Mouse (Mus musculus) stomach, postnatal 0 days (tissue): ENCODE data around the gene Lama5. TPM values are rescaled to one million over a fixed set of nuclear protein-coding genes. Genes with fewer than 3 reads are reported as not detected.
A peak's percentile ranks its signal among the peaks of the same experiment; 100 is the strongest.

ENCODE experiments used
- ATAC-seq: fragments of 200-750 bp; cut with Nextera tagmentation; 2 replicates; pipeline ENCODE4 v1.8.0; 2017; ENCODE audit not compliant: low FRiP score, low TSS enrichment
- DNase-seq: peaks from one replicate; pipeline ENCODE4 v3.0.0-alpha.2; 2016; ENCODE audit warnings: low spot score
- H3K27ac ChIP-seq: fragments of 300-500 bp; sonication (generic); replicated peaks from 2 replicates; pipeline ENCODE4 v1.5.1; 2014; ENCODE audit warnings: mild to moderate bottlenecking, control low read depth
- H3K27me3 ChIP-seq: fragments of 300-500 bp; sonication (generic); 2 replicates; pipeline ENCODE4 v1.6.1; 2014; ENCODE audit warnings: low read length; ENCODE audit not compliant: control insufficient read depth, insufficient read depth
- H3K36me3 ChIP-seq: fragments of 300-500 bp; sonication (generic); 2 replicates; pipeline ENCODE4 v1.6.1; 2014; ENCODE audit warnings: low read length, mixed read lengths; ENCODE audit not compliant: control insufficient read depth, insufficient read depth
- H3K4me1 ChIP-seq: fragments of 300-500 bp; sonication (generic); replicated peaks from 2 replicates; pipeline ENCODE4 v1.6.1; 2014; ENCODE audit warnings: antibody characterized with exemption; ENCODE audit not compliant: control insufficient read depth, insufficient read depth
- H3K4me2 ChIP-seq: fragments of 300-500 bp; sonication (generic); replicated peaks from 2 replicates; pipeline ENCODE4 v1.6.1; 2014; ENCODE audit warnings: low read depth, mild to moderate bottlenecking, control low read depth, moderate library complexity
- H3K4me3 ChIP-seq: fragments of 300-500 bp; sonication (generic); 2 replicates; pipeline ENCODE4 v1.5.1; 2014; ENCODE audit warnings: low read depth, low read length, control low read depth
- H3K9ac ChIP-seq: fragments of 300-500 bp; sonication (generic); 2 replicates; pipeline ENCODE4 v1.6.1; 2014; ENCODE audit warnings: mild to moderate bottlenecking, low read length, control low read depth, mixed read lengths
- H3K9me3 ChIP-seq: fragments of 300-500 bp; sonication (generic); 2 replicates; pipeline ENCODE4 v1.6.1; 2016; ENCODE audit warnings: low read length; ENCODE audit not compliant: control insufficient read depth
- CTCF ChIP-seq: IDR thresholded peaks from 2 replicates; pipeline ENCODE4 v1.5.1; 2016; ENCODE audit warnings: antibody characterized with exemption, low read depth, mild to moderate bottlenecking, moderate library complexity
- EP300 ChIP-seq: optimal IDR thresholded peaks from 2 replicates; pipeline ENCODE3; 2016; ENCODE audit warnings: antibody characterized with exemption
- WGBS: fragments of 180-500 bp; shearing (Covaris S2); extraction: QIAGEN DNeasy Blood & Tissue Kit; methylation state at CpG from one replicate; pipeline ENCODE4 v1.1.7; 2014; 5-methylcytosine and 5-hydroxymethylcytosine counted together
- polyA plus RNA-seq: library from polyadenylated mRNA; unstranded; fragments of >200 nt; fragmentation: Nextera tagmentation; extraction: Ambion mirVana; gene quantifications from 2 replicates; pipeline ENCODE4 v1.2.1, GENCODE M21; 2015

The Lama5 gene
- polyA plus RNA-seq, 1 experiment from 2014 or later, result 29.7 TPM

DNA sequence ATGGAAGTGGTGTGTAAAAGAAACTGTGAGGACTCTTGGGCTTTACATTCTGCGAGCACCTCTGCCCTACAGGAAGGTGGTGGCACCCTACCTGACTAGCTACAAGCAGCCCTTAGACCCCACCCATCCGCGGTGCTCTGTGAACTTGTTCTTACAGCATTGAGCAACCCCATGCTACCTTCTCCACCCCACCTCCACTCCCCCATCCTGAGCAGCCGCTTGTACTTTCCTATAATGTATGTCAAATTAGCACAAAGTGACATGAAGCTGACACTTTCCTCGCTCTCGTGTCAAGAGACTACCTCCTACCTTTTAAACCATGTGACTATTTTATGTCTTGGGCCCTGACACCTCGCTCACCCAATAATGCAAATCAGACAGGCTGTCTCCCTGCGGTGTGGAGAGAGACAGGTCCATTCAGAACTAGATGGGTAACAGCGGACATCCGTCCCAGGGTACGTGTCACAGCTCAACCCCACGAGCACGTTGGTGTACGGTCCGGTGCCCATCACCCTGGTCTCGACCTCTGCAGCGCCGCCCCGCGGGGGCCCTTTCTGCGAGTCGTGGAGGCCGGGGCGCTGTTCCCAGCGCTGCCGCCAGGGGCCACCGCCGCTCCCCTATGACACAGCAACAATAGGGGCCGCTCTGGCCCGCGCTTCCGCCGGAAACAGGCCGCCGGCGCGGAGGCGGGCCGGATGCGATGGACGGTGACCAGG is 54.7 kb downstream of the Lama5 start, which contains the start of gene Adrm1:
TSS of gene Adrm1 (plus strand) at position 680 of the 716 bp plus-strand sequence.
- ATAC-seq (peak; percentile 95), DNase-seq (peak; percentile 98)
- peak within 1 kb of the TSS; percentile 90 for H3K4me2 ChIP-seq
- peak within 1 kb of the TSS; percentile 96 for H3K4me3 ChIP-seq
- peaks cover 9% of the 10 kb centered on the region for H3K36me3 ChIP-seq
- H3K4me1 ChIP-seq, result no peaks in the 10 kb centered on the region; the same call in 1 of the 2 replicates
- peak within 1 kb of the TSS; percentile 99 for H3K9ac ChIP-seq
- H3K27ac ChIP-seq, result peak within 1 kb of the TSS; percentile 98
- WGBS, result 3% methylated on average over 41 of the region's 41 CpGs
- TF ChIP-seq CTCF, result peak; percentile 98
- no peak for TF ChIP-seq EP300
- no peaks in the 10 kb centered on the region for H3K9me3 ChIP-seq
- no peaks in the 10 kb centered on the region for H3K27me3 ChIP-seq

GRCm38 (mm10) chr2:180170151-180170805 is 55.4 kb downstream of the Lama5 start:
- Histone ChIP-seq H3K36me3 (peaks cover 5% of the 10 kb centered on the region; the same call in 1 of the 2 replicates), H3K9ac (no peak overlapping the region), H3K4me2 (peak overlapping the region; percentile 48; the same call in 1 of the 2 replicates), H3K27me3 (no peaks in the 10 kb centered on the region), H3K9me3 (no peaks in the 10 kb centered on the region), H3K27ac (peak overlapping the region; percentile 98), H3K4me1 (no peaks in the 10 kb centered on the region; the same call in 1 of the 2 replicates), H3K4me3 (no peak overlapping the region)
- ATAC-seq (peak; percentile 11), DNase-seq (peak; percentile 42)
- peak; percentile 40 for TF ChIP-seq EP300
- no peak for TF ChIP-seq CTCF
- WGBS, result 65% methylated on average over 11 of the region's 11 CpGs

DNA sequence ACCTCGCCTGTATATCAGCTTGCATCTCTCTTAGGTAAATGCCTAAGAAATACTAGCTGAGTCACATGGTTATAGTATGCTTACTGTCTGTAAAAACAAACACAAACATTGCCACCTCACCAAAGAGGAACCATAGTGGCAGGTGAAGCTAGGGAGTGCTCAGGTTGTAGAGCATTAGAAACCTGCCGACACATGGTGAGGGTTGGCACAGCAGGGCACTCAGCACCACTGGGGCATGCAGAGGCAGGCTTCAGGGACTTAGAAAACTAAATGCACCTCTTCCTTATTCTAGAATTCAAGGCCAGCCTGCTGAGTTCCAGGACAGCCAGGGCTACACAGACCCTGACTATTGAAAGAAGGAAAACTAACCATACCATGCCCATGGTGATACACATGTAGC is 58.8 kb downstream of the Lama5 start:
- no peak for ATAC-seq
- H3K27me3 ChIP-seq, result no peaks in the 10 kb centered on the region
- no peaks in the 10 kb centered on the region for H3K9me3 ChIP-seq
- H3K4me2 ChIP-seq, result no peak overlapping the region
- no peak for DNase-seq
- no peak overlapping the region for H3K4me3 ChIP-seq
- peaks cover 3% of the 10 kb centered on the region; the same call in 1 of the 2 replicates for H3K36me3 ChIP-seq
- TF ChIP-seq EP300 (no peak), CTCF (peak; percentile 17; the same call in 1 of the 2 replicates)
- H3K27ac ChIP-seq, result no peak overlapping the region
- WGBS, result 61% methylated on average over 2 of the region's 2 CpGs
- H3K9ac ChIP-seq, result no peak overlapping the region
- no peaks in the 10 kb centered on the region for H3K4me1 ChIP-seq

GRCm38 (mm10) chr2:180165855-180166254 is 59.8 kb downstream of the Lama5 start:
- H3K4me1 ChIP-seq, result no peaks in the 10 kb centered on the region
- DNase-seq (no peak), ATAC-seq (no peak)
- H3K9ac ChIP-seq, result no peak overlapping the region
- H3K27me3 ChIP-seq, result no peaks in the 10 kb centered on the region
- no peak overlapping the region for H3K27ac ChIP-seq
- no peaks in the 10 kb centered on the region for H3K9me3 ChIP-seq
- no peak for TF ChIP-seq EP300
- TF ChIP-seq CTCF, result no peak
- no peak overlapping the region for H3K4me2 ChIP-seq
- no peak overlapping the region for H3K4me3 ChIP-seq
- H3K36me3 ChIP-seq, result peaks cover 11% of the 10 kb centered on the region
- 75% methylated on average over 2 of the region's 2 CpGs for WGBS

DNA sequence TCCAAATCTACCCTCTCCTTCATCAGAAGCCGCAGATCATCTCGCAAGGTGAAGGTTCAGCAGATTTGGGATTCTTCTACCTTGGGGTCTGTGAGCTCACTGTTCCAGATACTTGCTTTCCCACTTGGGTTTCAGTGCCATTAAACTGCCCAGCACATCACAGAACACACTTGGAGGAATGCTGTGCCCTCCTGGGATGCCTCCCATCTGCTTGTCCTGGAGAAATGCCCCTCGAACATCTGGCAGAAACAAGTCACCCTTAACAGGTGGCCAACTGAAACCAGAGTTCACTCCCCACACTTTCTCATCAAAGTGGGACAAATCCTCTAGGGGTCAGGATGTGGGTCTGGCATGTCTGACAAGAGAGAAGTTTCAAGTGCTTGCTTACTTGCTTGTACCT is 67.0 kb downstream of the Lama5 start:
- H3K9ac ChIP-seq, result no peak overlapping the region
- no peak for TF ChIP-seq EP300
- TF ChIP-seq CTCF, result no peak
- no peak overlapping the region for H3K4me2 ChIP-seq
- 89% methylated on average over 3 of the region's 3 CpGs for WGBS
- H3K4me1 ChIP-seq, result no peaks in the 10 kb centered on the region
- no peaks in the 10 kb centered on the region for H3K9me3 ChIP-seq
- ATAC-seq (no peak), DNase-seq (no peak)
- peaks cover 26% of the 10 kb centered on the region for H3K36me3 ChIP-seq
- H3K27ac ChIP-seq, result no peak overlapping the region
- H3K27me3 ChIP-seq, result no peaks in the 10 kb centered on the region
- H3K4me3 ChIP-seq, result no peak overlapping the region

GRCm38 (mm10) chr2:180154796-180155195 is 70.9 kb downstream of the Lama5 start:
- Histone ChIP-seq H3K4me2 (no peak overlapping the region), H3K27me3 (no peaks in the 10 kb centered on the region), H3K4me3 (no peak overlapping the region), H3K9ac (no peak overlapping the region), H3K27ac (no peak overlapping the region), H3K4me1 (no peaks in the 10 kb centered on the region), H3K9me3 (no peaks in the 10 kb centered on the region), H3K36me3 (peaks cover 32% of the 10 kb centered on the region)
- ATAC-seq, result no peak
- 68% methylated on average over 3 of the region's 3 CpGs for WGBS
- no peak for TF ChIP-seq EP300
- no peak for TF ChIP-seq CTCF
- DNase-seq, result no peak
